Mouse (Mus musculus) embryo, embryonic 10 days (tissue): Measurements from ENCODE around the gene Gpr183.

Source experiments
- DNase-seq: peaks from one replicate; pipeline ENCODE4 v3.0.0-alpha.2; 2015; ENCODE audit warnings: low spot score

Gene Gpr183

GRCm38 (mm10) chr14:121957176-121957871 is 7.7 kb downstream of the Gpr183 start:
- DNase-seq, result no peak

- no peak for DNase-seq
These were observed 8.7 kb downstream of the Gpr183 start for GRCm38 (mm10) chr14:121956291-121956690.

- DNase-seq, result no peak
These were observed 9.7 kb downstream of the Gpr183 start for GRCm38 (mm10) chr14:121955176-121955795.

GRCm38 (mm10) chr14:121954608-121955007 is 10.4 kb downstream of the Gpr183 start:
- DNase-seq, result no peak

GRCm38 (mm10) chr14:121954129-121954528 is 10.9 kb downstream of the Gpr183 start:
- DNase-seq, result no peak

GRCm38 (mm10) chr14:121952046-121952400 is 13.0 kb downstream of the Gpr183 start:
- no peak for DNase-seq

- no peak for DNase-seq
These were observed 13.5 kb downstream of the Gpr183 start for GRCm38 (mm10) chr14:121951399-121952045.

GRCm38 (mm10) chr14:121949897-121950296 is 15.1 kb downstream of the Gpr183 start:
- no peak for DNase-seq

- no peak for DNase-seq
These were observed 15.6 kb downstream of the Gpr183 start for GRCm38 (mm10) chr14:121949436-121949835.

GRCm38 (mm10) chr14:121947966-121948365 is 17.0 kb downstream of the Gpr183 start:
- DNase-seq, result no peak

- no peak for DNase-seq
These were observed 17.7 kb downstream of the Gpr183 start for GRCm38 (mm10) chr14:121947201-121947760.

GRCm38 (mm10) chr14:121946728-121947127 is 18.3 kb downstream of the Gpr183 start:
- DNase-seq, result no peak

GRCm38 (mm10) chr14:121946131-121946530 is 18.9 kb downstream of the Gpr183 start:
- no peak for DNase-seq

GRCm38 (mm10) chr14:121939582-121939981 is 25.4 kb downstream of the Gpr183 start:
- DNase-seq, result no peak

- no peak for DNase-seq
These were observed 26.5 kb downstream of the Gpr183 start for GRCm38 (mm10) chr14:121938256-121939191.

- DNase-seq, result no peak
These were observed 27.3 kb downstream of the Gpr183 start for GRCm38 (mm10) chr14:121937601-121938255.

- DNase-seq, result no peak
These were observed 28.1 kb downstream of the Gpr183 start for GRCm38 (mm10) chr14:121936856-121937255.

- DNase-seq, result no peak
These were observed 28.6 kb downstream of the Gpr183 start for GRCm38 (mm10) chr14:121936356-121936755.

GRCm38 (mm10) chr14:121934597-121934946 is 30.4 kb downstream of the Gpr183 start:
- DNase-seq, result no peak

- DNase-seq, result no peak
These were observed 30.9 kb downstream of the Gpr183 start for GRCm38 (mm10) chr14:121933906-121934596.

- DNase-seq, result no peak
These were observed 32.8 kb downstream of the Gpr183 start for GRCm38 (mm10) chr14:121932180-121932579.
